Mouse (Mus musculus): ENCODE measurements around the gene Kdm8. TPM values are rescaled to one million over a fixed set of nuclear protein-coding genes. Genes with fewer than 3 reads are reported as not detected.
A peak's percentile ranks its signal among the peaks of the same experiment; 100 is the strongest.
"Not testable (repeated sequence)": the region's sequence is repeated elsewhere in the genome, so short reads cannot be mapped to it uniquely, and the experiment has no call there.

Kdm8 gene
- 1 to 10 TPM; 2.9 to 3.2 TPM for total RNA-seq (2021)

- intact Hi-C loops (cut with DNase I) = loop anchor here (10.0 kb wide), 1 partner anchor 260 kb away; the partner anchor contains the start of genes D430042O09Rik and Gtf3c1
Observed at GRCm38 (mm10) chr7:125444464-125445401, at the start of gene Kdm8. Kdm8 (plus strand) TSS chr7:125444676.

GRCm38 (mm10) chr7:125398116-125398515 is 46.4 kb upstream of the Kdm8 start:
- DNase-seq (ENCODE audit: low spot score) = no peak
- intact Hi-C loops (cut with DNase I) = no loop called here

More at GRCm38 (mm10) chr7:125444464-125445401, at the start of gene Kdm8:
- DNase-seq (ENCODE audit: low spot score) = peak; percentile 85

- intact Hi-C loops (cut with DNase I) = no loop called here
- DNase-seq (ENCODE audit: low spot score) = peak; percentile 19
Observed at GRCm38 (mm10) chr7:125398687-125399086, 45.8 kb upstream of the Kdm8 start.

- intact Hi-C loops (cut with DNase I) = no loop called here
- DNase-seq (ENCODE audit: low spot score) = no peak
Observed at GRCm38 (mm10) chr7:125407136-125407535, 37.3 kb upstream of the Kdm8 start.

- no peak for DNase-seq (ENCODE audit: low spot score)
- intact Hi-C loops (cut with DNase I) = no loop called here
Observed at GRCm38 (mm10) chr7:125415087-125415486, 29.4 kb upstream of the Kdm8 start.

GRCm38 (mm10) chr7:125415776-125416175 is 28.7 kb upstream of the Kdm8 start:
- intact Hi-C loops (cut with DNase I) = no loop called here
- DNase-seq (ENCODE audit: low spot score) = no peak

GRCm38 (mm10) chr7:125416762-125417161 is 27.7 kb upstream of the Kdm8 start:
- DNase-seq (ENCODE audit: low spot score) = no peak
- intact Hi-C loops (cut with DNase I) = no loop called here

GRCm38 (mm10) chr7:125418413-125418812 is 26.1 kb upstream of the Kdm8 start:
- DNase-seq (ENCODE audit: low spot score) = no peak
- intact Hi-C loops (cut with DNase I) = loop anchor here (2.0 kb wide), 1 partner anchor 162 kb away; no protein-coding TSS in a partner anchor

GRCm38 (mm10) chr7:125420190-125420589 is 24.3 kb upstream of the Kdm8 start:
- intact Hi-C loops (cut with DNase I) = loop anchor here (2.0 kb wide), 1 partner anchor 219 kb away; no protein-coding TSS in a partner anchor
- no peak for DNase-seq (ENCODE audit: low spot score)

- no peak for DNase-seq (ENCODE audit: low spot score)
- intact Hi-C loops (cut with DNase I) = loop anchor here (2.0 kb wide), 1 partner anchor 217 kb away; no protein-coding TSS in a partner anchor
Observed at GRCm38 (mm10) chr7:125421911-125422310, 22.6 kb upstream of the Kdm8 start.

GRCm38 (mm10) chr7:125423056-125423455 is 21.4 kb upstream of the Kdm8 start:
- intact Hi-C loops (cut with DNase I) = no loop called here
- no peak for DNase-seq (ENCODE audit: low spot score)

GRCm38 (mm10) chr7:125427492-125428090 is 16.9 kb upstream of the Kdm8 start:
- no peak for DNase-seq (ENCODE audit: low spot score)
- intact Hi-C loops (cut with DNase I) = no loop called here

- no peak for DNase-seq (ENCODE audit: low spot score)
- intact Hi-C loops (cut with DNase I) = no loop called here
Observed at GRCm38 (mm10) chr7:125428381-125428780, 16.1 kb upstream of the Kdm8 start.

GRCm38 (mm10) chr7:125428816-125429500 is 15.5 kb upstream of the Kdm8 start:
- DNase-seq (ENCODE audit: low spot score); intact Hi-C loops (cut with DNase I): not testable (repeated sequence)

GRCm38 (mm10) chr7:125430170-125430842 is 14.2 kb upstream of the Kdm8 start:
- intact Hi-C loops (cut with DNase I) = no loop called here
- DNase-seq (ENCODE audit: low spot score) = no peak

- intact Hi-C loops (cut with DNase I) = no loop called here
- no peak for DNase-seq (ENCODE audit: low spot score)
Observed at GRCm38 (mm10) chr7:125433874-125434273, 10.6 kb upstream of the Kdm8 start.

GRCm38 (mm10) chr7:125434666-125435290 is 9.7 kb upstream of the Kdm8 start:
- intact Hi-C loops (cut with DNase I) = no loop called here
- DNase-seq (ENCODE audit: low spot score) = no peak

- DNase-seq (ENCODE audit: low spot score) = no peak
- intact Hi-C loops (cut with DNase I) = loop anchor here (10.0 kb wide), 1 partner anchor 262 kb away; the partner anchor contains the start of genes D430042O09Rik and Gtf3c1
Observed at GRCm38 (mm10) chr7:125442323-125442722, 2.2 kb upstream of the Kdm8 start.

GRCm38 (mm10) chr7:125444076-125444463 is 406 bp upstream of the Kdm8 start:
- intact Hi-C loops (cut with DNase I) = loop anchor here (10.0 kb wide), 1 partner anchor 261 kb away; the partner anchor contains the start of genes D430042O09Rik and Gtf3c1
- no peak for DNase-seq (ENCODE audit: low spot score)

Measured in heart, postnatal 25 days (tissue).